9 mouse cellular contexts compared by ENCODE assay signal in the genomic region with DNA sequence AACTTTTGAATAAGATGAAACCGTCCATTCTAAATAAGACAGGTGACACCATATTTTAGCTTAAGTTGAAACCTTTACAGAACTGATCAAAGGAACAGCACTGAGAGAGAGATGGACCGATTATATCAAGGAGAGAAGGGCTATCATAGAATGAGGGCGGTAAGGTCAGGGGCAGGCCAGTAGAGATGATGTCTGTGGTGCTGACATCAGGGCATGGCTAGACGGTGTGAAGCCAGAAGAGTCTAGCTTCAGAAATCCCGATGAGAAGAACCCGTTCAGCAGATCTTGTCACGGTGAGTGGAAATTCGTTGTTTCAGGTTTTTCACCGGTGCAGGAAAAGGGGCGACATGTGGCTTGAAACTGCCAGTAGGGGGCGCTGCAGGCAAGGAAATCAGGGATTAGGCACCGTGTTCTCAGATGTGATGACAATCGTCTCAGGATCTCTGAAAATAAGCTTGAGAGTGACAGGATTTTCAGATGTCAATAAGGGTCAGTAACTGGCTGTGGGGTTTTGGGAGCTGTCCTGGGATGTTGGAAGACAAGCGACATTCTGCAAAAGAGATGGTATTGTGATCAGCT. TPM values are rescaled to one million over a fixed set of nuclear protein-coding genes. Genes with fewer than 3 reads are reported as not detected.
DNase-seq lines count a peak whose midpoint lies in the region; ATAC-seq and TF ChIP-seq lines count a peak whose summit lies in the region.
"Had no signal": no experiment of that assay in that cellular context is flagged by ENCODE, and none has a peak within 500 bp of the region (broad histone marks: within the 10 kb centered on the region; RNA-seq: fewer than 3 reads in every experiment).

No protein-coding gene starts in this region.

- TF ChIP-seq POLR2A in cerebellum, adult 2 months (IDR thresholded peaks at IDR 0.05; ENCODE audit: borderline replicate concordance, insufficient read depth, low read length): no peak
- TF ChIP-seq POLR2A in olfactory bulb, adult 2 months (IDR thresholded peaks at IDR 0.05; ENCODE audit: insufficient read depth, low read depth, low read length): no peak

- no peaks in the 10 kb centered on the region for H3K36me3 ChIP-seq in liver, embryonic 11.5 days (ENCODE audit: control insufficient read depth, insufficient read depth, low read length)

- WGBS in cerebellum, adult 2 months: 21% methylated on average over 14 of the region's 14 CpGs
- 29% methylated on average over 14 of the region's 14 CpGs for WGBS in liver, embryonic 11.5 days
- WGBS in olfactory bulb, adult 2 months: 25% methylated on average over 14 of the region's 14 CpGs

- H3K9ac ChIP-seq in liver, embryonic 11.5 days (ENCODE audit: low read depth, low read length): no peak overlapping the region

- H3K9me3 ChIP-seq in liver, embryonic 11.5 days (ENCODE audit: control insufficient read depth, low read length): no peaks in the 10 kb centered on the region

- no peak overlapping the region for H3K4me3 ChIP-seq in cerebellum, adult 2 months (replicated peaks; ENCODE audit: insufficient read depth, low read depth, low read length)
- no peak overlapping the region for H3K4me3 ChIP-seq in liver, embryonic 11.5 days (ENCODE audit: low read depth, low read length)
- no peak overlapping the region for H3K4me3 ChIP-seq in olfactory bulb, adult 2 months (ENCODE audit: insufficient read depth, low read depth, low read length)

- TF ChIP-seq CTCF in cerebellum, adult 2 months (IDR thresholded peaks at IDR 0.05; ENCODE audit: borderline replicate concordance, insufficient read depth, low read depth, low read length): peak; percentile 89
- peak; percentile 81 for TF ChIP-seq CTCF in olfactory bulb, adult 2 months (IDR thresholded peaks at IDR 0.05; ENCODE audit: insufficient read depth, low read depth, low read length)

- H3K4me1 ChIP-seq in cerebellum, adult 2 months (ENCODE audit: control insufficient read depth, insufficient read depth, low read length): no peaks in the 10 kb centered on the region
- H3K4me1 ChIP-seq in liver, embryonic 11.5 days (replicated peaks; ENCODE audit: control insufficient read depth, insufficient read depth, low read length): no peaks in the 10 kb centered on the region
- H3K4me1 ChIP-seq in olfactory bulb, adult 2 months (ENCODE audit: control insufficient read depth, insufficient read depth, low read length): peaks cover 2% of the 10 kb centered on the region; the same call in 1 of the 2 replicates

- peak; percentile 96 for ATAC-seq in frontal cortex, adult (ENCODE audit: low TSS enrichment)
- ATAC-seq in liver, embryonic 11.5 days (replicated peaks; ENCODE audit: low FRiP score): no peak

- peak; percentile 64 for DNase-seq in kidney, adult 18-20 months
- no peak for DNase-seq in kidney, adult 11 months
- peak; percentile 71 to 85 for DNase-seq in cerebellum, adult 2 months
- DNase-seq in kidney, postnatal 10 days: peak; percentile 85
- peak; percentile 49 for DNase-seq in liver, embryonic 11.5 days (ENCODE audit: low spot score)
- no peak for DNase-seq in spleen, adult 12 weeks (ENCODE audit: low spot score)

- no peak overlapping the region for H3K4me2 ChIP-seq in liver, embryonic 11.5 days

- no peaks in the 10 kb centered on the region for H3K27me3 ChIP-seq in cerebellum, adult 2 months (ENCODE audit: control insufficient read depth, insufficient read depth, low read length)
- no peaks in the 10 kb centered on the region for H3K27me3 ChIP-seq in liver, embryonic 11.5 days (replicated peaks; ENCODE audit: control insufficient read depth, insufficient read depth, low read length)

- no peak overlapping the region for H3K27ac ChIP-seq in cerebellum, adult 2 months (ENCODE audit: insufficient read depth, low read length)
- H3K27ac ChIP-seq in liver, embryonic 11.5 days (ENCODE audit: low read depth, low read length): no peak overlapping the region
- no peak overlapping the region for H3K27ac ChIP-seq in olfactory bulb, adult 2 months (ENCODE audit: insufficient read depth, low read depth, low read length)

RNA-seq across cellular contexts. Expression of a gene that starts 48.4 kb away (rescaled TPM):
- not detected in 2 replicates for polyA plus RNA-seq in cerebellum, adult 2 months (2012; rRNA removed)
- polyA plus RNA-seq in liver, embryonic 11.5 days (2014; fragmentation: Nextera tagmentation; extraction: Ambion mirVana): not detected in 2 replicates
- polyA plus RNA-seq in olfactory bulb, adult 2 months (2012; ENCODE audit: insufficient read depth, insufficient read length, low replicate concordance, missing spikeins): not detected in 2 replicates
- polyA plus RNA-seq: lung, embryonic 16.5 days had no signal

Comparison
In these comparisons a context has a peak if more than half of its experiments do, and no peak if none do; other contexts are left out.
1. DNase-seq: peak in kidney, adult 18-20 months (single experiment), cerebellum, adult 2 months (2 of 2), kidney, postnatal 10 days (single experiment) and liver, embryonic 11.5 days (single experiment); none in kidney, adult 11 months (single experiment) and spleen, adult 12 weeks (single experiment).